Mouse (Mus musculus) thymus, adult 2 months (tissue): ENCODE measurements around the gene Sorcs1. TPM values are rescaled to one million over a fixed set of nuclear protein-coding genes. Genes with fewer than 3 reads are reported as not detected.

ENCODE experiments used
- DNase-seq: peaks from one replicate; pipeline ENCODE4 v3.0.0; 2021
- H3K27ac ChIP-seq: fragments of 200-500 bp; 2 replicates; pipeline ENCODE4 v1.5.1; 2012; ENCODE audit warnings: low read length, control low read depth; ENCODE audit not compliant: control insufficient read depth, insufficient read depth
- H3K27me3 ChIP-seq: fragments of 200-500 bp; 2 replicates; pipeline ENCODE4 v1.6.1; 2012; ENCODE audit warnings: mild to moderate bottlenecking, low read length, moderate library complexity, mixed read lengths; ENCODE audit not compliant: control insufficient read depth, insufficient read depth
- H3K36me3 ChIP-seq: fragments of 200-500 bp; 2 replicates; pipeline ENCODE4 v1.6.1; 2012; ENCODE audit warnings: mild to moderate bottlenecking, low read length, moderate library complexity; ENCODE audit not compliant: control insufficient read depth, insufficient read depth
- H3K4me1 ChIP-seq: fragments of 200-500 bp; replicated peaks from 2 replicates; pipeline ENCODE4 v1.6.1; 2012; ENCODE audit warnings: low read length; ENCODE audit not compliant: control insufficient read depth, insufficient read depth
- H3K4me3 ChIP-seq: fragments of 200-500 bp; 2 replicates; pipeline ENCODE4 v1.5.1; 2012; ENCODE audit warnings: mild to moderate bottlenecking, low read length, control low read depth, moderate library complexity; ENCODE audit not compliant: control insufficient read depth, insufficient read depth
- CTCF ChIP-seq: fragments of 200-500 bp; IDR thresholded peaks from 2 replicates; pipeline ENCODE4 v1.5.1; 2012; ENCODE audit warnings: mild to moderate bottlenecking, control low read depth, low read length, moderate library complexity, borderline replicate concordance; ENCODE audit not compliant: control insufficient read depth, poor library complexity, insufficient read depth; ENCODE audit errors: extremely low read depth
- POLR2A ChIP-seq: fragments of 200-500 bp; IDR thresholded peaks from 2 replicates; pipeline ENCODE4 v1.6.1; 2012; ENCODE audit warnings: mild to moderate bottlenecking, low read length, control low read depth, moderate library complexity; ENCODE audit not compliant: control insufficient read depth, poor library complexity, insufficient read depth; ENCODE audit errors: extremely low read depth
- WGBS: fragments of 180-500 bp; shearing (Covaris S2); methylation state at CpG from one replicate; pipeline ENCODE4 v1.1.7; 2018; 5-methylcytosine and 5-hydroxymethylcytosine counted together
- polyA plus RNA-seq: library from polyadenylated mRNA; depleted of rRNA; stranded (reverse); fragments of >200 nt; gene quantifications from 2 replicates; pipeline ENCODE4 v1.2.3, GENCODE M21; 2012; rRNA removed

Gene Sorcs1
- polyA plus RNA-seq = 0.22 and 0.23 TPM in 2 replicates

DNA sequence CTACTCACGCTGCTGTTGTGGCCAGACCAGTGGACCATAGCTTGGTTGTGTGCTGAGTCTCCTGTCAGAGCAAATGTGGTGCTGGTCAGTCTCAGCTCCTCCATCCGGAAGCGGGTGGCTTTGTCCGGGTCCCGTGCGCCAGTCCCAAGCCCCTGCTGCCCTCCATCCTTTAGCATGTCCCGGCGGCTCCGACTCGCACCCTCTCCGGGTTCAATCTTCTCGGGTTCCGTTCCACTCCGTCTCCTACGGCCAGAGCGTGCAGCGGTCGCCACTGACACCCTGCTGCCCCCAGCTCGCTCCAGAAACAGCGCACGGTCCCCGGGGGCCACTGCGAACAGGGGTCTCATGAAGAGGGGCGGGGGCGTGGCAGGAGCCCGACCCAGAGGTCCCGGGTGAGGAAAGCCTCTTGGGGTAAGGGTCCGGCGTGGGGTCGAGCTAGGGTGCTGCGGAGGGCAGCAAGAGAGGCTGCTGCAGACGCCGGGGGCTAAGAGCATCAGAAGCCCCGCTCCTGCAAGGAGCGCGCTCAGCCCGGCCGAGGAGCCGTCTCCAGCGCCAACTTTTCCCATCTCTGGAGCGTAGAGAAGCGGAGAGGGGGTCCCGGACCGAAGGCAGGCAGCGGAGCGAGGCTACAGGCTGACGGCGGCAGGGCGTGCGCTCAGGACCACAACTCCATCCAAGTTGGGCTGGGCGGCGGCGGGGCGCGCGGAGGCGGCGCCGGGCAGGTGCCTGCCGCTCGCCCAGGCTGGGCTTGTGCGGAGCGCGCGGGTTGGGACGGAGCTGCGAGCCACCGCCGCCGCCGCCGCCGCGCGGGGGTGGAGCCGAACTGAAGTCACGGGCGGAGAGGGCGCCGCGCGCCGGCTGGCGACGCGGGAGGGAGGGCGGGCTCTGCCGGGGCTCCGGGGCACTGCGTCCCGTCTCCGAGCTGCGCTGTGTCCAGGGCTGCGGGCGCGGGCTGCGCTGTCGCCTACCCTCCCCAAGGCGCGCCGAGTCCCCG lies at the start of gene Sorcs1:
Gene Sorcs1, minus strand, starts transcription at position 744 of the 994 bp plus-strand sequence.
- no peak within 1 kb of the TSS for H3K4me3 ChIP-seq
- H3K27me3 ChIP-seq = no peaks in the 10 kb centered on the region; the same call in 1 of the 2 replicates
- H3K4me1 ChIP-seq = no peaks in the 10 kb centered on the region
- WGBS = 4% methylated on average over 95 of the region's 102 CpGs
- no peak for TF ChIP-seq CTCF
- no peak for TF ChIP-seq POLR2A
- no peak within 1 kb of the TSS for H3K27ac ChIP-seq
- peak; percentile 1 for DNase-seq
- no peaks in the 10 kb centered on the region for H3K36me3 ChIP-seq

GRCm38 (mm10) chr19:50683277-50683676 lies 4.8 kb upstream of the Sorcs1 start:
- no peak for DNase-seq
- 70% methylated on average over 2 of the region's 2 CpGs for WGBS
- Histone ChIP-seq H3K4me1 (no peaks in the 10 kb centered on the region), H3K36me3 (no peaks in the 10 kb centered on the region), H3K27ac (no peak overlapping the region), H3K4me3 (no peak overlapping the region), H3K27me3 (no peaks in the 10 kb centered on the region)
- TF ChIP-seq POLR2A = no peak
- TF ChIP-seq CTCF = no peak

- Histone ChIP-seq H3K27me3 (no peaks in the 10 kb centered on the region; the same call in 1 of the 2 replicates), H3K36me3 (no peaks in the 10 kb centered on the region), H3K4me3 (no peak overlapping the region), H3K4me1 (no peaks in the 10 kb centered on the region), H3K27ac (no peak overlapping the region)
- no peak for DNase-seq
- TF ChIP-seq CTCF = no peak
- WGBS = 6% methylated on average over 2 of the region's 2 CpGs
Observed at GRCm38 (mm10) chr19:50678946-50679345, 500 bp upstream of the Sorcs1 start.

DNA sequence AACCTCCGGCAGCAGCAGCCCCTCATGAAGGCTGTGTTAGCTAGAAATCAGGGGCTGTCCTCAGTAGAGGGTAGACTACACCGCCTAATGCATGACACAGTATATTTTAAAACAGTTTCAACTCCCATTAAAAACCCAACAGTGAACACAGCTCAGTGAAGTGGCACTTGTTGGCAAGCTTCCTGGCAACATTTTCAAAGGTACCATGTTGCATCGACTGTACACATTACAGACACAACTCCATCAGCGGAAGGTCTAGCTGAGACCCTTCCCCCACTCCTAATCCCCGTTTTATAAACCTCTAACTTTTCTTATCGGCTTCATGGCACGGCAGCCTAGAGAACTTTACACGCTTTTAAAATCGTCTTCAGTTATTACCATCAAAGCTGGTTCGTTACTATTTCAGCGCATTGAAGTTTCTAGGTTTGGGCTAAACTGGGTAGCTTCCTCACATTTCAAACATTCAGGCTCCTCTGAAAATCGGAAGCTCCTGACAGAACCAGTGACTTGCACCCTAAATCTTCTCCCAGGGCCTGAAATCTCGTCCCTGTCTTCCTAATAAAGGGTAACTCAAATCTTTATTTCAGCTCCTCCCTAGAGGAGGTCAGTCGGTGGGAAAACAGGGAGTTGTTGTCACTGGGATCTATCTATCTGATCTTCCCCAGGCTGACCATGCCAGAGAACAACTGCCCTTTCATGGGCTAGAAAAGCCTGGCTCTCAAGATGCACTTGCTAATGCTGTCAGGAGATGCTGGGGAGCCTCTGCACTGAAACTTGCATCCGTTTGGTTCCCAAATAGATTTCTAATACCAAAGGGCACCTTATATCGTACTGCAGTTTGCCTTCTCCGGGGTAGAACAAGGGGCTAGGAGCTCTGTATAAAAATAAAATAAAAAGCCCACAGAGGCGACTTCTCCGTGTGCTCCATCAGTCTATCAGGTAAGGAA lies 1.6 kb downstream of the Sorcs1 start:
- Histone ChIP-seq H3K4me1 (no peaks in the 10 kb centered on the region), H3K27ac (no peak overlapping the region), H3K4me3 (no peak overlapping the region), H3K36me3 (no peaks in the 10 kb centered on the region), H3K27me3 (no peaks in the 10 kb centered on the region; the same call in 1 of the 2 replicates)
- no peak for TF ChIP-seq CTCF
- TF ChIP-seq POLR2A = no peak
- DNase-seq = no peak
- 55% methylated on average over 19 of the region's 19 CpGs for WGBS

DNA sequence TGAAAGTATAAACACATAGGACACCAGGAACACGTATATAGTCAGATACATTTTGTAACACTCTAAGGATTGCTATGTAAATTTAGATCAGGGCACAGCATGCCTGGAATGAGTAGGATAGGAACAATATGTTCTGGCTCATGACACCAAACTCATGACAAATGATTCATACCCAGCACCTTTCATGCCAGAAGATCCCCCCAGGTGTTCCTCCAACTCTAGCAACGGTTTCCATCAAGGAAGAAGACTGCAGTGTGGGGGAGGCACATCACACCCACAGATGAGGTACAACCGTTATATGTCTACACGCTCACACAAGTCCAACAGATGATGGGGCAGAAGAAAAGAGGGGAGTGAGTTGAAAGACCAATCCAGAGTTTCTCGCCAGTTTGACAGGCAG lies 3.5 kb downstream of the Sorcs1 start:
- no peak for DNase-seq
- no peak for TF ChIP-seq CTCF
- no peak for TF ChIP-seq POLR2A
- WGBS = 82% methylated on average over 5 of the region's 5 CpGs

DNA sequence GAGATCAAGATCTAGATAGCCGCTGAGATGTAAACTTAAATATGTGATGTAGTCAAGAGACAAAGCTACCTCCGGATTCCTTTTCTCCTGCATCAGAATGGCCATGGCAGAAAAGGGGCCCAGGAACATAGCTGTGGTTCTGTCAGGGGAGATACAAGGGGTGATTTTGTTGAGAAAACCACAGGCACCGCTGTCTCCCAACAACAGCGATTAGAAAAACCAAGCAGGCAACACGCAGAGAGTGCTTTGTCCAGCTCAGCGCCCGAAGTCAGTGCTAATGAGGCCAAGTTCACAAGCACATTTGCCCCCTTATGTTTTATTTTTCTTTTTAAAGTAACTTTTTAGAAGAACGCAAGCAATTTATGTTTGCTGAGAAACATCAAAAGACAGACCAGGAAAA lies 10.9 kb downstream of the Sorcs1 start:
- TF ChIP-seq POLR2A = no peak
- TF ChIP-seq CTCF = no peak
- Histone ChIP-seq H3K27ac (no peak overlapping the region), H3K4me1 (no peaks in the 10 kb centered on the region), H3K27me3 (no peaks in the 10 kb centered on the region), H3K36me3 (no peaks in the 10 kb centered on the region), H3K4me3 (no peak overlapping the region)
- no peak for DNase-seq
- WGBS = 90% methylated on average over 8 of the region's 8 CpGs

More for the DNA sequence above, 3.5 kb downstream of the Sorcs1 start:
- no peaks in the 10 kb centered on the region for H3K4me1 ChIP-seq
- no peak overlapping the region for H3K4me3 ChIP-seq
- no peaks in the 10 kb centered on the region for H3K36me3 ChIP-seq
- no peaks in the 10 kb centered on the region; the same call in 1 of the 2 replicates for H3K27me3 ChIP-seq
- no peak overlapping the region for H3K27ac ChIP-seq
